Mouse (Mus musculus) liver, embryonic 14.5 days (tissue): ENCODE results near the gene Ulk3.
A peak's percentile ranks its signal among the peaks of the same experiment; 100 is the strongest.

Experiments used
- CTCF ChIP-seq: IDR thresholded peaks from 2 replicates; pipeline ENCODE4 v1.5.1; 2016; ENCODE audit warnings: antibody characterized with exemption, low read depth, control low read depth
- EP300 ChIP-seq: IDR thresholded peaks from 2 replicates; pipeline ENCODE4 v1.6.1; 2016; ENCODE audit warnings: antibody characterized with exemption, low read depth

- TF ChIP-seq CTCF (peak; percentile 50), EP300 (no peak)
Measured at GRCm38 (mm10) chr9:57560861-57561710, 28.2 kb upstream of the Ulk3 start, which contains the start of gene Scamp2.
